Mouse (Mus musculus) v-Abl transformed pro-B cells (cell line): ENCODE measurements at regions not wholly inside any gene's neighbourhood (a gene's known extent, or its start where the extent isn't known, plus 50 kb on each side); places are given as distances from the start of the nearest gene placed in this dataset.

ENCODE experiments used
- in situ Hi-C, 2 experiments: fragments of 400-800 bp; cut with MboI; formaldehyde crosslinking; loops; one replicate each; pipeline ENCODE4 v1.15.1; 2025; ENCODE audit not compliant: unreplicated experiment in 2 of 2

- in situ Hi-C loops: no loop called here
Observed at GRCm38 (mm10) chr3:40426070-40426469, 105.0 kb upstream of the Intu start.

- in situ Hi-C loops: no loop called here
Observed at GRCm38 (mm10) chr3:40428021-40428420, 103.1 kb upstream of the Intu start.

DNA sequence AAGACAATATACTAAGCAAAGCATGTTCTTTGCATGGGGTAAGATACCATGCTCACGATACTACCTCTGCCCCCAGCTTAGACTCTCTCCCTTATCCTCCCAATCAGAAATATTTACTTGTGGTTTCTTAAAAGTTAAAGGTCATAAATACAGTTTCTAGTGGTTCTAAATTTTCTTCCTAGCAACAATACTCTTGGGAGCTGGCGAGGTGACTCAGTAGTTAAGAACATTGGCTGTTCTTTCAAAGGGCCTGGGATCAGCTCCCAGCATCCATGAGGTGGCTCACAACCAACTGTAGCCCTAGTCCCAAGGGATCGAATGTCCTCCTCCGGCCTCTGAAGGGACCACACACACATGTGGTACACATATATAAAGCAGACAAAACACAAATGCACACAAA lies 92.8 kb upstream of the Intu start:
- in situ Hi-C loops: no loop called here

DNA sequence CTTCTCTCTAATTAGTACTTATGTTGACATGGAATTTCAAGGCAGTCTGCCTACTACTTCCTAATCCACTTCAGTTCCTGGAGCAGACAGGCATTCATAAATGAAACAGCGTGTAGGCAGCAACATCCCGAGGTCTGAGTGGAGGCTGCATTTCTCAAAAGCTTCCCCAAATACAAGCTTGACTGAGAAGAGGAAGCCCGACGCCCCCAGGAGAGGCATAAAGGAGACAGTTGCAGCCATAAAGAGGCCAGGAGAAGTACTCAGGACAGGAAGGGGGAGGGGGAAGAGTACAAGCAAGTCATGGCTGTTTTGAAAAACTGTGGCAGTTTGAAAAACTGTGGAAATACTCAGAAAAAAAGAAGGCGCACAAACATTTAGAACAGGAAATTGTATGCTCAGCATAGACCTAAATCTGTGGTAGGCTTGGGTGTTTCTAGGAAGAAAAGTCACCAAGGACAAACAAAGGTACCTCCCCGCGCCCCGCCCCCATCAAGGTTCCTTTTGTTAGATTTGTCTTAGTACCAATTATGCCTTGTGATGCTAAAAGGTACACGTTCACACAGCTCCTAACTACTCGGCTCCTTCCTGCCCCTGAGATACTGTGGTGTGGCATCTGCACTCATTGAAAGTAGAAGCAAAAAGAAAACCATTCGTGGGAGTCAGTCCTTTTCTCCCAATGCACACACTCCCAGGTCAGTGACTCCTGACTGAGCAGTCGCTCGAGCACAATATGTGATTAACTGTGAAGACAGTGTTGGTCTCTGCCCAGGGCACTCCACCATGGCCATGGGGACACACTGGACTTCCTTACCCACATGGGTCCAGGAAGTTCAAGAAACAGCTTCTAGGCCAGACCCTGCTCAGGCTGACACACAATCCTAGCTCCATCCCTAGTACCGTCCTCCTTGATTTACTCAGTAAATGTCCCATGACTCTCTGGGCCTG lies 89.7 kb upstream of the Intu start:
- in situ Hi-C loops: no loop called here

- in situ Hi-C loops: no loop called here
Observed at GRCm38 (mm10) chr3:40443788-40444595, 87.1 kb upstream of the Intu start.

GRCm38 (mm10) chr3:40452958-40453357 lies 78.1 kb upstream of the Intu start:
- in situ Hi-C loops: no loop called here

DNA sequence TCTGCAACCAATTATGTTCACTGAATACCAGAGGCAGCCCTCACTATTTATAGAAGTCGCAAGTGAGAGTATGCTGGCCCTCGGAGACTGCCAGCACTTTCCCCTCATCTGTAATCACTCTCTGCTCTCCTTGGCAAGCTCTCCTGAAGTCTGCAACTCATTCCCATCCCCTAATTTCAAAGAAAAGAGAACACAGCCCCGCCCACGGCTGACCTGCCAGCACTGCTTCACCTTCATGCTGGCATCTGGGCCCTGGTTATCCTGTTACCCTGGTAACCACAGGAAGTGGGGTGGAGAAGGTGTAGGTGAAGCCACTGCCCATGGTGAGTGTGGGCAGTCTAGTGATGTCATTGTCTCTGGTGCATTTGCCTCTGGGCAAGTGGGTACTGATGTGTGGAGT lies 77.5 kb upstream of the Intu start:
- in situ Hi-C loops: no loop called here

- in situ Hi-C loops: no loop called here
Observed at GRCm38 (mm10) chr3:40456070-40456469, 75.0 kb upstream of the Intu start.

- in situ Hi-C loops: no loop called here
Observed at GRCm38 (mm10) chr3:40458490-40458889, 72.6 kb upstream of the Intu start.

GRCm38 (mm10) chr3:40463446-40463845 lies 67.6 kb upstream of the Intu start:
- in situ Hi-C loops: no loop called here

- in situ Hi-C loops: no loop called here
Observed at GRCm38 (mm10) chr3:40470101-40470500, 61.0 kb upstream of the Intu start.

GRCm38 (mm10) chr3:40472766-40473165 lies 58.3 kb upstream of the Intu start:
- in situ Hi-C loops: no loop called here

- in situ Hi-C loops: no loop called here
Observed at GRCm38 (mm10) chr3:40480258-40480951, 50.7 kb upstream of the Intu start.
